Mouse (Mus musculus): ENCODE results near the gene Phc2.

DNA sequence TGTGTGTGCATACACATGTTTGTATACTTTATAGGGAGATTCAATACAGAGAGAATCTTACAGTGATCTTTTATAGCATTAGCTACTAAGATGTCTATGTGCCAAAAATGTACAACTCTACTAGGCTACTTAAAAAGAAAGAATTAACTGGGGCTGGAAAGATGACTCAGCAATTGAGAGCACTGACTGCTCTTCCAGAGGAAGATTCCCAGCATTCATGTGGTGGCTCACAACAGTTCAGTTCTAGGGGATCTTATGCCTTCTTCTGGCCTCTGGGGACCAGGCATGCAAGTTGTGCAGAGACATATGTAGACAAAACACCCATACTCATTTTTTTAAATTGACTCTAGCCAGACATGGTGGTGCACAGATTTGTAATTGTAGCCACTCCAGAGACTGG, 39.8 kb downstream of the Phc2 start:
- TF ChIP-seq CTCF (IDR thresholded peaks at IDR 0.05) (no peak), EP300 (IDR thresholded peaks at IDR 0.05; ENCODE audit: insufficient read depth, low read depth, low read length) (no peak)
